Mouse (Mus musculus): ENCODE measurements around the gene Slc38a3. TPM values are rescaled to one million over a fixed set of nuclear protein-coding genes. Genes with fewer than 3 reads are reported as not detected.

The Slc38a3 gene
- polyA plus RNA-seq, 1 experiment from 2014 or later: 0.51 TPM

DNA sequence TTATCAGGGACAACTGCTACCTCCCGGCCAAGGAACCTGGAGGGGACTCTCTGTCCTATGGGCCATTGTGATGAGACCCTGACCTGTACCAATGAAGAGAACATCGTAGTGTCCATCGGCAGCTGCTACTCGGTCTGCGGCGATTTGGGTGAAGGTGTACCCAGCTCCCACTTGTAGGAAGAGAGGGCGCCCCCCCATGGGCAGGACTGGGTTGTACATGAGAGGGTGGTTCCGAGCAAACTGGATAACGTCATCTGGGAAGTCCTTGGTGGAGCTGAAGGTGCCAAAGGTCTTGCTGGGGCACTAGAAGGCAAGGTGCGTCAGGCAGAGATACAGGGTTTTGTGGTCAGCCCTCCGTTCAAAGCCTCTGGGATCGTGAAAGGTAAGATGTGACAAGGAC is 68.6 kb downstream of the Slc38a3 start:
- 70% methylated on average over 12 of the region's 12 CpGs for WGBS
- Histone ChIP-seq H3K4me2 (replicated peaks; ENCODE audit: low read depth, low read length) (no peak overlapping the region), H3K9me3 (ENCODE audit: low read length) (no peaks in the 10 kb centered on the region), H3K27me3 (replicated peaks; ENCODE audit: insufficient read depth, low read length) (no peaks in the 10 kb centered on the region), H3K4me1 (ENCODE audit: insufficient read depth, low read depth, low read length) (0 out of 2 replicates have a peak, but pooled peaks cover 3% of the 10 kb centered on the region), H3K9ac (replicated peaks; ENCODE audit: low read depth) (no peak overlapping the region), H3K4me3 (ENCODE audit: low read depth, low read length) (no peak overlapping the region), H3K27ac (ENCODE audit: low read length) (no peak overlapping the region), H3K36me3 (ENCODE audit: insufficient read depth, low read length) (no peaks in the 10 kb centered on the region)
- DNase-seq (ENCODE audit: low spot score) (no peak), ATAC-seq (no peak)
- TF ChIP-seq EP300 (IDR thresholded peaks at IDR 0.05) (no peak), CTCF (IDR thresholded peaks at IDR 0.05) (peak; percentile 49)

Other genes starting within 250 kb of the Slc38a3 start
- 48.4 and 48.5 TPM in 2 replicates for gene Tmem115, start 135.6 kb downstream of the Slc38a3 start, polyA plus RNA-seq (2015; fragmentation: Nextera tagmentation; extraction: Ambion mirVana)
- 29.7 and 34.7 TPM in 2 replicates for gene Cyb561d2, start 127.3 kb downstream of the Slc38a3 start, polyA plus RNA-seq (2015; fragmentation: Nextera tagmentation; extraction: Ambion mirVana)
- gene Nprl2, start 127.3 kb downstream of the Slc38a3 start, polyA plus RNA-seq (2015; fragmentation: Nextera tagmentation; extraction: Ambion mirVana): 24.7 and 28.0 TPM in 2 replicates
- 9.1 and 10.7 TPM in 2 replicates for gene Zmynd10, start 122.2 kb downstream of the Slc38a3 start, polyA plus RNA-seq (2015; fragmentation: Nextera tagmentation; extraction: Ambion mirVana)
- 86.1 and 97.7 TPM in 2 replicates for gene Rassf1, start 118.0 kb downstream of the Slc38a3 start, polyA plus RNA-seq (2015; fragmentation: Nextera tagmentation; extraction: Ambion mirVana)
- 38.1 and 41.5 TPM in 2 replicates for gene Tusc2, start 106.3 kb downstream of the Slc38a3 start, polyA plus RNA-seq (2015; fragmentation: Nextera tagmentation; extraction: Ambion mirVana)
- gene Hyal2, start 101.6 kb downstream of the Slc38a3 start, polyA plus RNA-seq (2015; fragmentation: Nextera tagmentation; extraction: Ambion mirVana): 103 and 104 TPM in 2 replicates
- 9.7 and 11.0 TPM in 2 replicates for gene Hyal1, start 92.6 kb downstream of the Slc38a3 start, polyA plus RNA-seq (2015; fragmentation: Nextera tagmentation; extraction: Ambion mirVana)
- 17.9 and 22.0 TPM in 2 replicates for gene Naa80, start 90.6 kb downstream of the Slc38a3 start, polyA plus RNA-seq (2015; fragmentation: Nextera tagmentation; extraction: Ambion mirVana)
- 1.7 and 2.2 TPM in 2 replicates for gene Hyal3, start 88.7 kb downstream of the Slc38a3 start, polyA plus RNA-seq (2015; fragmentation: Nextera tagmentation; extraction: Ambion mirVana)
- 22.4 and 24.1 TPM in 2 replicates for gene Ifrd2, start 81.9 kb downstream of the Slc38a3 start, polyA plus RNA-seq (2015; fragmentation: Nextera tagmentation; extraction: Ambion mirVana)
- 31.9 and 34.3 TPM in 2 replicates for gene Sema3b, start 60.3 kb downstream of the Slc38a3 start, polyA plus RNA-seq (2015; fragmentation: Nextera tagmentation; extraction: Ambion mirVana)
- 414 and 417 TPM in 2 replicates for gene Gnai2, start 34.2 kb downstream of the Slc38a3 start, polyA plus RNA-seq (2015; fragmentation: Nextera tagmentation; extraction: Ambion mirVana)
- gene Gnat1, start 10.2 kb upstream of the Slc38a3 start, polyA plus RNA-seq (2015; fragmentation: Nextera tagmentation; extraction: Ambion mirVana): 0.23 and 0.30 TPM in 2 replicates
- gene Sema3f, start 40.9 kb upstream of the Slc38a3 start, polyA plus RNA-seq (2015; fragmentation: Nextera tagmentation; extraction: Ambion mirVana): 23.4 and 24.9 TPM in 2 replicates
- gene Rbm5, start 101.5 kb upstream of the Slc38a3 start, polyA plus RNA-seq (2015; fragmentation: Nextera tagmentation; extraction: Ambion mirVana): 119 and 128 TPM in 2 replicates
- gene Rbm6, start 203.7 kb upstream of the Slc38a3 start, polyA plus RNA-seq (2015; fragmentation: Nextera tagmentation; extraction: Ambion mirVana): 35.6 and 40.9 TPM in 2 replicates
- 12.3 and 12.8 TPM in 2 replicates for gene Mon1a, start 218.6 kb upstream of the Slc38a3 start, polyA plus RNA-seq (2015; fragmentation: Nextera tagmentation; extraction: Ambion mirVana)
- 3.1 and 3.5 TPM in 2 replicates for gene Mst1r, start 237.3 kb upstream of the Slc38a3 start, polyA plus RNA-seq (2015; fragmentation: Nextera tagmentation; extraction: Ambion mirVana)